Mouse (Mus musculus) small intestine, adult 2 months (tissue): ENCODE results near the gene Amigo1.

Source experiments
- CTCF ChIP-seq: fragments of 200-500 bp; IDR thresholded peaks from 2 replicates; pipeline ENCODE4 v1.5.1; 2012; ENCODE audit warnings: low read depth, mild to moderate bottlenecking, control low read depth, inconsistent platforms, low read length, moderate library complexity, mixed read lengths; ENCODE audit not compliant: insufficient replicate concordance, insufficient read length; ENCODE audit errors: extremely low read depth
- POLR2A ChIP-seq: fragments of 200-500 bp; IDR thresholded peaks from 2 replicates; pipeline ENCODE4 v1.6.1; 2012; ENCODE audit warnings: low read depth, mild to moderate bottlenecking, control low read depth, inconsistent platforms, low read length, moderate library complexity

DNA sequence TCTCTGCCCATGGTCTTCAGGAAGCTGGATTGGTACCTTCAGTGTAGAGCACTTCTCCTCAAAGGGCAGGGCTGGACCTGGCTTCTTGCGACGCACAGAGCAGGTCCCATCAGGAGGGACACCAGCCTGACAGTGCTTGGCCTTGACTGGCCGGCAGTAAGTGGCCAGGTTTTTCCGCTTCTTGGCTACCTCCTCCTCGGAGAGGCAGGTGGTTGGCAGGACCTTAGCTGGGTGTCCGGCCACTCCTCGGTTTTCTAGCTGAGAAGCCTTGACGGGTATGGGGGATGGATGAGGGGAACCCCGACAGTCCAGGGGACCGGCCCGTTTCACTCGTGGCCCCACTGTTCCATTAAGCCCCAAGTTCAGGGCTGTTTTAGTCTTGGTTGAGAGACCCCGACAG, 17.1 kb downstream of the Amigo1 start:
- TF ChIP-seq POLR2A (no peak), CTCF (no peak)
